In the genomic region with DNA sequence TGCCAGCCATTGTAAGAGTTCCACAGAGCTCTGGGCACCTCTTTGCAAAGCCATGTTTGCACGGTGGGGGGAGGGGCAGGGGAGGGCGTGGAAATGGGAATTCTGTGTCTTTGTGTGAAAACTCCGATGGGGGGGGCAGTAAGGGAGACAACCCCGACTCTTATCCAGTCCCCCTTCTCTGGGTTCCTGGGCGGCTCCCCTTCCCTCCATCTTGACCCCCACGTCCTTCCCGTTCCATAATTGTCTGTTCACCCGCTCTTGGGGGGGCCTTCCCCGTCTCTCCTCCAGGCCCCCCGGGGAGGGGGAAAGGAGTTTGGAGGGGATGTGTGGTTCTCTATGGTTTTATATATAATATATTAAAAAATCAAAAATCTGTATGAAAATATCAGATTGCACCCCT, we compare ENCODE assay signal across 13 mouse cellular contexts. TPM values are rescaled to one million over a fixed set of nuclear protein-coding genes. Genes with fewer than 3 reads are reported as not detected.
A peak's percentile ranks its signal among the peaks of the same experiment; 100 is the strongest.
DNase-seq lines count a peak whose midpoint lies in the region; ATAC-seq lines count a peak whose summit lies in the region.
"Had no signal": no experiment of that assay in that cellular context is flagged by ENCODE, and none has a peak within 500 bp of the region (broad histone marks: within the 10 kb centered on the region; RNA-seq: fewer than 3 reads in every experiment).

No protein-coding gene starts in this region.

- H3K27ac ChIP-seq in hindbrain, embryonic 13.5 days: peak overlapping the region; percentile 100; the same call in 1 of the 2 replicates
- no peak overlapping the region for H3K27ac ChIP-seq in hindbrain, embryonic 14.5 days
- H3K27ac ChIP-seq in embryonic facial prominence, embryonic 10.5 days (replicated peaks): no peak overlapping the region
- H3K27ac ChIP-seq in liver, embryonic 12.5 days: no peak overlapping the region
- H3K27ac ChIP-seq: gastrocnemius, adult 2 months had no signal

- DNase-seq in adrenal gland, postnatal 14 days: peak; percentile 9
- DNase-seq in adrenal gland, adult 8-10 months: no peak
- no peak for DNase-seq in hindbrain, embryonic 14.5 days (ENCODE audit: low spot score)
- no peak for DNase-seq in embryonic facial prominence, embryonic 10.5 days (ENCODE audit: low spot score)
- DNase-seq in left cerebral cortex, postnatal 14 days (ENCODE audit: low spot score in 2 of 2): no peak
- DNase-seq in layer of hippocampus, postnatal 25 days (ENCODE audit: extremely low spot score in 1 of 2, low spot score in 1 of 2): no peak
- DNase-seq: gastrocnemius, adult 2 months; thymus, postnatal 25 days had no signal

- H3K4me2 ChIP-seq in hindbrain, embryonic 13.5 days: no peak overlapping the region
- H3K4me2 ChIP-seq in hindbrain, embryonic 14.5 days (replicated peaks): no peak overlapping the region
- H3K4me2 ChIP-seq in liver, embryonic 12.5 days: peak overlapping the region; percentile 32; the same call in 1 of the 2 replicates

- H3K9me3 ChIP-seq in hindbrain, embryonic 13.5 days: no peaks in the 10 kb centered on the region
- no peaks in the 10 kb centered on the region for H3K9me3 ChIP-seq in hindbrain, embryonic 14.5 days (ENCODE audit: control insufficient read depth, low read length)
- H3K9me3 ChIP-seq in embryonic facial prominence, embryonic 10.5 days: no peaks in the 10 kb centered on the region; the same call in 1 of the 2 replicates
- H3K9me3 ChIP-seq in liver, embryonic 12.5 days (replicated peaks): peaks cover 7% of the 10 kb centered on the region; the same call in 1 of the 2 replicates

- peak overlapping the region; percentile 51; the same call in 1 of the 2 replicates for H3K9ac ChIP-seq in hindbrain, embryonic 13.5 days
- no peak overlapping the region for H3K9ac ChIP-seq in hindbrain, embryonic 14.5 days
- H3K9ac ChIP-seq in liver, embryonic 12.5 days: no peak overlapping the region

- no peak for ATAC-seq in hindbrain, embryonic 13.5 days (ENCODE audit: low FRiP score)
- no peak for ATAC-seq in hindbrain, embryonic 14.5 days (ENCODE audit: low FRiP score)
- no peak for ATAC-seq in liver, embryonic 12.5 days

- 21% methylated on average over 10 of the region's 10 CpGs for WGBS in hindbrain, embryonic 13.5 days
- WGBS in hindbrain, embryonic 14.5 days: 18% methylated on average over 10 of the region's 10 CpGs
- WGBS in embryonic facial prominence, embryonic 10.5 days: 30% methylated on average over 10 of the region's 10 CpGs
- WGBS in liver, embryonic 12.5 days (ENCODE audit: insufficient replicate concordance): 9% methylated on average over 8 of the region's 10 CpGs

- H3K4me3 ChIP-seq in hindbrain, embryonic 13.5 days: no peak overlapping the region
- no peak overlapping the region for H3K4me3 ChIP-seq in hindbrain, embryonic 14.5 days (replicated peaks; ENCODE audit: low read length)
- 0 out of 2 replicates have a peak overlapping the region, but pooled peaks have one; percentile 26 for H3K4me3 ChIP-seq in embryonic facial prominence, embryonic 10.5 days
- H3K4me3 ChIP-seq in liver, embryonic 12.5 days: no peak overlapping the region
- H3K4me3 ChIP-seq: gastrocnemius, adult 2 months had no signal

- intact Hi-C loops in left cerebral cortex, postnatal 14 days (cut with DNase I): no loop called here

- peaks cover 47% of the 10 kb centered on the region for H3K36me3 ChIP-seq in hindbrain, embryonic 13.5 days
- peaks cover 46% of the 10 kb centered on the region for H3K36me3 ChIP-seq in hindbrain, embryonic 14.5 days (replicated peaks; ENCODE audit: control insufficient read depth, insufficient read depth)
- H3K36me3 ChIP-seq in embryonic facial prominence, embryonic 10.5 days (replicated peaks): peaks cover 16% of the 10 kb centered on the region
- H3K36me3 ChIP-seq in liver, embryonic 12.5 days: no peaks in the 10 kb centered on the region

- H3K4me1 ChIP-seq in hindbrain, embryonic 13.5 days (replicated peaks): peaks cover 54% of the 10 kb centered on the region
- H3K4me1 ChIP-seq in hindbrain, embryonic 14.5 days (replicated peaks; ENCODE audit: control insufficient read depth, insufficient read depth, low read length): peaks cover 22% of the 10 kb centered on the region
- peaks cover 62% of the 10 kb centered on the region for H3K4me1 ChIP-seq in embryonic facial prominence, embryonic 10.5 days
- H3K4me1 ChIP-seq in liver, embryonic 12.5 days: peaks cover 53% of the 10 kb centered on the region

- no peaks in the 10 kb centered on the region for H3K27me3 ChIP-seq in hindbrain, embryonic 13.5 days
- H3K27me3 ChIP-seq in hindbrain, embryonic 14.5 days (ENCODE audit: control insufficient read depth, insufficient read depth, low read length): no peaks in the 10 kb centered on the region
- H3K27me3 ChIP-seq in embryonic facial prominence, embryonic 10.5 days (replicated peaks; ENCODE audit: low read depth, poor library complexity, severe bottlenecking): peaks cover 49% of the 10 kb centered on the region
- peaks cover 70% of the 10 kb centered on the region for H3K27me3 ChIP-seq in liver, embryonic 12.5 days (replicated peaks)

RNA-seq across cellular contexts. Expression of a gene that starts 2.8 kb away (rescaled TPM):
- total RNA-seq in adrenal gland, postnatal 14 days (2021): 6.1 and 7.5 TPM in 2 replicates
- total RNA-seq in adrenal gland, adult 8-10 months (2022): 1 to 10 TPM; 4.9 to 7.3 (median 5.6) TPM
- polyA plus RNA-seq in hindbrain, embryonic 13.5 days (2015; fragmentation: Nextera tagmentation; extraction: Ambion mirVana): 259 and 270 TPM in 2 replicates
- polyA plus RNA-seq in hindbrain, embryonic 14.5 days (2014; fragmentation: Nextera tagmentation; extraction: Ambion mirVana): 181 and 201 TPM in 2 replicates
- polyA plus RNA-seq in embryonic facial prominence, embryonic 10.5 days (2016; fragmentation: Nextera tagmentation; extraction: Ambion mirVana): 100.0 and 110 TPM in 2 replicates
- polyA plus RNA-seq in liver, embryonic 12.5 days (2016; fragmentation: Nextera tagmentation; extraction: Ambion mirVana): 12.4 and 14.2 TPM in 2 replicates
- total RNA-seq in left cerebral cortex, postnatal 14 days (2021): 10 to 100 TPM; 53.7 to 53.8 TPM
- total RNA-seq in layer of hippocampus, postnatal 25 days (2021): 10 to 100 TPM; 39.8 to 45.0 TPM

RNA-seq across cellular contexts. Expression of a gene that starts 8.3 kb away (rescaled TPM):
- not detected in 2 replicates for total RNA-seq in adrenal gland, postnatal 14 days (2021)
- not detected for total RNA-seq in adrenal gland, adult 8-10 months (2022)
- polyA plus RNA-seq in hindbrain, embryonic 13.5 days (2015; fragmentation: Nextera tagmentation; extraction: Ambion mirVana): 1.1 and 1.6 TPM in 2 replicates
- polyA plus RNA-seq in hindbrain, embryonic 14.5 days (2014; fragmentation: Nextera tagmentation; extraction: Ambion mirVana): 0.65 and 0.98 TPM in 2 replicates
- polyA plus RNA-seq in embryonic facial prominence, embryonic 10.5 days (2016; fragmentation: Nextera tagmentation; extraction: Ambion mirVana): 1.2 TPM in 2 replicates
- polyA plus RNA-seq in liver, embryonic 12.5 days (2016; fragmentation: Nextera tagmentation; extraction: Ambion mirVana): 0.20 and 0.24 TPM in 2 replicates
- not detected for total RNA-seq in left cerebral cortex, postnatal 14 days (2021)
- not detected for total RNA-seq in layer of hippocampus, postnatal 25 days (2021)
- total RNA-seq: gastrocnemius, adult 2 months had no signal
- polyA plus RNA-seq: cortical plate, adult 2 months; G1E; spleen, adult 2 months had no signal

RNA-seq across cellular contexts. Expression of a gene that starts 22.2 kb away (rescaled TPM):
- 5.7 and 6.4 TPM in 2 replicates for total RNA-seq in adrenal gland, postnatal 14 days (2021)
- total RNA-seq in adrenal gland, adult 8-10 months (2022): 1 to 10 TPM; 3.1 to 4.7 (median 4.1) TPM
- 67.2 and 67.9 TPM in 2 replicates for polyA plus RNA-seq in hindbrain, embryonic 13.5 days (2015; fragmentation: Nextera tagmentation; extraction: Ambion mirVana)
- polyA plus RNA-seq in hindbrain, embryonic 14.5 days (2014; fragmentation: Nextera tagmentation; extraction: Ambion mirVana): 22.7 and 28.3 TPM in 2 replicates
- 5.0 and 5.7 TPM in 2 replicates for polyA plus RNA-seq in embryonic facial prominence, embryonic 10.5 days (2016; fragmentation: Nextera tagmentation; extraction: Ambion mirVana)
- 0.28 and 0.35 TPM in 2 replicates for polyA plus RNA-seq in liver, embryonic 12.5 days (2016; fragmentation: Nextera tagmentation; extraction: Ambion mirVana)
- total RNA-seq in left cerebral cortex, postnatal 14 days (2021): 100 to 1,000 TPM; 282 to 289 TPM
- total RNA-seq in layer of hippocampus, postnatal 25 days (2021): 100 to 1,000 TPM; 156 to 179 TPM
- total RNA-seq: G1E had no signal

RNA-seq across cellular contexts. Expression of a gene that starts 26.5 kb away (rescaled TPM):
- 18.9 and 20.4 TPM in 2 replicates for total RNA-seq in adrenal gland, postnatal 14 days (2021)
- total RNA-seq in adrenal gland, adult 8-10 months (2022): 10 to 100 TPM; 26.7 to 30.9 (median 27.8) TPM
- 21.1 TPM in 2 replicates for polyA plus RNA-seq in hindbrain, embryonic 13.5 days (2015; fragmentation: Nextera tagmentation; extraction: Ambion mirVana)
- 28.0 and 33.5 TPM in 2 replicates for polyA plus RNA-seq in hindbrain, embryonic 14.5 days (2014; fragmentation: Nextera tagmentation; extraction: Ambion mirVana)
- polyA plus RNA-seq in embryonic facial prominence, embryonic 10.5 days (2016; fragmentation: Nextera tagmentation; extraction: Ambion mirVana): 8.2 and 8.9 TPM in 2 replicates
- 2.8 and 3.1 TPM in 2 replicates for polyA plus RNA-seq in liver, embryonic 12.5 days (2016; fragmentation: Nextera tagmentation; extraction: Ambion mirVana)
- 10 to 100 TPM; 97.0 to 97.6 TPM for total RNA-seq in left cerebral cortex, postnatal 14 days (2021)
- 10 to 100 TPM; 69.0 to 71.9 TPM for total RNA-seq in layer of hippocampus, postnatal 25 days (2021)

RNA-seq across cellular contexts. Expression of a gene that starts 41.7 kb away (rescaled TPM):
- 5.2 and 7.9 TPM in 2 replicates for total RNA-seq in adrenal gland, postnatal 14 days (2021)
- total RNA-seq in adrenal gland, adult 8-10 months (2022): 10 to 100 TPM in 3 of 4 experiments, 1 to 10 TPM in 1; 9.6 to 19.2 (median 10.2) TPM
- 1.2 and 1.6 TPM in 2 replicates for polyA plus RNA-seq in hindbrain, embryonic 13.5 days (2015; fragmentation: Nextera tagmentation; extraction: Ambion mirVana)
- polyA plus RNA-seq in hindbrain, embryonic 14.5 days (2014; fragmentation: Nextera tagmentation; extraction: Ambion mirVana): 1.6 and 1.9 TPM in 2 replicates
- 1.7 TPM in 2 replicates for polyA plus RNA-seq in embryonic facial prominence, embryonic 10.5 days (2016; fragmentation: Nextera tagmentation; extraction: Ambion mirVana)
- polyA plus RNA-seq in liver, embryonic 12.5 days (2016; fragmentation: Nextera tagmentation; extraction: Ambion mirVana): 2.6 and 2.8 TPM in 2 replicates
- 1 to 10 TPM in 1 of 2 experiments, under 1 TPM in 1; 0.30 to 1.3 TPM for total RNA-seq in left cerebral cortex, postnatal 14 days (2021)
- total RNA-seq in layer of hippocampus, postnatal 25 days (2021): 1 to 10 TPM in 1 of 2 experiments, under 1 TPM in 1; 0.40 to 1.0 TPM

Comparison
In these comparisons a context has a peak if more than half of its experiments do, and no peak if none do; other contexts are left out.
1. RNA of a gene that starts 22.2 kb away (total RNA-seq): 282 to 289 TPM in left cerebral cortex, postnatal 14 days and 156 to 179 TPM in layer of hippocampus, postnatal 25 days; 5.7 to 6.4 TPM in adrenal gland, postnatal 14 days and 3.1 to 4.7 TPM in adrenal gland, adult 8-10 months; every median in the first group is over 10 times any median in the second.